Mouse (Mus musculus) limb, embryonic 15.5 days (tissue): ENCODE measurements at regions not wholly inside any gene's neighbourhood (a gene's known extent, or its start where the extent isn't known, plus 50 kb on each side); places are given as distances from the start of the nearest gene placed in this dataset.

Experiments
- ATAC-seq: fragments of 200-750 bp; cut with Nextera tagmentation; 2 replicates; pipeline ENCODE4 v1.8.0; 2017; ENCODE audit warnings: low read depth, moderate TSS enrichment; ENCODE audit not compliant: insufficient number of reproducible peaks, low FRiP score, low TSS enrichment
- H3K27ac ChIP-seq: fragments of 300-500 bp; sonication (generic); 2 replicates; pipeline ENCODE4 v1.5.1; 2015; ENCODE audit warnings: moderate library complexity, mild to moderate bottlenecking, inconsistent platforms
- H3K27me3 ChIP-seq: fragments of 300-500 bp; sonication (generic); 2 replicates; pipeline ENCODE4 v1.6.1; 2015; ENCODE audit warnings: inconsistent platforms
- H3K36me3 ChIP-seq: fragments of 300-500 bp; sonication (generic); 2 replicates; pipeline ENCODE4 v1.6.1; 2015; ENCODE audit warnings: inconsistent platforms
- H3K4me1 ChIP-seq: fragments of 300-500 bp; sonication (generic); 2 replicates; pipeline ENCODE4 v1.6.1; 2015; ENCODE audit warnings: inconsistent platforms
- H3K4me2 ChIP-seq: fragments of 300-500 bp; sonication (generic); 2 replicates; pipeline ENCODE4 v1.6.1; 2015; ENCODE audit warnings: mild to moderate bottlenecking, inconsistent platforms
- H3K4me3 ChIP-seq: fragments of 300-500 bp; sonication (generic); 2 replicates; pipeline ENCODE4 v1.5.1; 2015; ENCODE audit warnings: mild to moderate bottlenecking, inconsistent platforms
- H3K9ac ChIP-seq: fragments of 300-500 bp; sonication (generic); 2 replicates; pipeline ENCODE4 v1.6.1; 2015; ENCODE audit warnings: inconsistent platforms
- H3K9me3 ChIP-seq: fragments of 300-500 bp; sonication (generic); 2 replicates; pipeline ENCODE4 v1.6.1; 2016; ENCODE audit warnings: inconsistent platforms
- WGBS: fragments of 180-500 bp; shearing (Covaris S2); methylation state at CpG from one replicate; pipeline ENCODE4 v1.1.7; 2015; 5-methylcytosine and 5-hydroxymethylcytosine counted together

DNA sequence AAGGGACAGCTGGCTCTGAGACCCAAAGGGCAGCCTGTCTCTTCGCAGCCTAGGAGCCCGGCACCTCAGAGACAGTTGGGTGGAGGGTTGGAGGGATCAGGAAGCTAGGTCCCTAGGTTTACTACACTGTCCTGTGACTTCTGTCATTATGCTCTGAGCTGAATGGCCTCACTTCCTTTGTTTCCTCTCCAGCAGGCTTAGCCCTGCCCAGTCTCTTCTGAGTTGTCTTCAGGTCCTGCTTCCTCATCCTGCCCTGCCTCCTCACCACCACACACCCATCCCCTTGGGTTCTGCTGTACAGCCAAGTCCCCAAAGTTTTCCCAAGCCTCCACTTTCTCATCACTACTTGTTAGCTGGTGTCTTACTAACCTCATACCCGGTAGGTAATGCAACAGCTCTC lies 122.7 kb upstream of the Ccdc122 start:
- Histone ChIP-seq H3K9me3 (no peaks in the 10 kb centered on the region), H3K4me3 (no peak overlapping the region), H3K27me3 (no peaks in the 10 kb centered on the region), H3K27ac (no peak overlapping the region), H3K4me2 (no peak overlapping the region), H3K36me3 (no peaks in the 10 kb centered on the region), H3K9ac (no peak overlapping the region), H3K4me1 (0 out of 2 replicates have a peak, but pooled peaks cover 7% of the 10 kb centered on the region)
- ATAC-seq = no peak
- 77% methylated on average over 3 of the region's 3 CpGs for WGBS

GRCm38 (mm10) chr14:76912301-76913001 lies 124.1 kb upstream of the Ccdc122 start:
- no peak overlapping the region for H3K4me2 ChIP-seq
- no peak overlapping the region for H3K9ac ChIP-seq
- no peak overlapping the region for H3K27ac ChIP-seq
- ATAC-seq = no peak
- no peaks in the 10 kb centered on the region for H3K36me3 ChIP-seq
- H3K27me3 ChIP-seq = no peaks in the 10 kb centered on the region
- H3K9me3 ChIP-seq = no peaks in the 10 kb centered on the region
- WGBS = 38% methylated on average over 8 of the region's 8 CpGs
- no peak overlapping the region for H3K4me3 ChIP-seq
- H3K4me1 ChIP-seq = 0 out of 2 replicates have a peak, but pooled peaks cover 4% of the 10 kb centered on the region

DNA sequence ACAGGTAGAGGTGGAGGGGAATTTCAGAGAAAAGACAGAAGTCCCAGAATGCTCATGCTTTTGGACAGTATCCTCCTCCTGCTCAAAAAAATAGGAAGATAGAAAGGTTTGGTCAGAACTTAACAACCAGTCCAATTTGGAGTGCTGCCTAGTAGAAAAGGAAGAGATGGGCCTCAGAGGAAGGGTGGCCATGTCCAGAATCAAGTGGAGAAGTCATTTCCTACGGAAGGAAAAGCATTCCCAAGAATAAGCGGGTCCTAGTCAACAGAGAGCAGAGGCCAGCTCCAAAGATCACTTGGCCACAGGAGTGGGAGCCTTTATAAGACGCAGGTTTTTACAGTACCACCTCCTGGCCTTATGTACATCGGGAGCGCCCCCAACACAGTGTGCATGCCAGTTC lies 125.3 kb upstream of the Ccdc122 start:
- Histone ChIP-seq H3K4me2 (no peak overlapping the region), H3K4me1 (0 out of 2 replicates have a peak, but pooled peaks cover 4% of the 10 kb centered on the region), H3K36me3 (no peaks in the 10 kb centered on the region), H3K27ac (no peak overlapping the region), H3K9me3 (no peaks in the 10 kb centered on the region), H3K4me3 (no peak overlapping the region), H3K27me3 (no peaks in the 10 kb centered on the region), H3K9ac (no peak overlapping the region)
- WGBS = 84% methylated on average over 5 of the region's 5 CpGs
- ATAC-seq = no peak

GRCm38 (mm10) chr14:76910186-76910585 lies 126.4 kb upstream of the Ccdc122 start:
- no peak for ATAC-seq
- 84% methylated on average over 5 of the region's 5 CpGs for WGBS

DNA sequence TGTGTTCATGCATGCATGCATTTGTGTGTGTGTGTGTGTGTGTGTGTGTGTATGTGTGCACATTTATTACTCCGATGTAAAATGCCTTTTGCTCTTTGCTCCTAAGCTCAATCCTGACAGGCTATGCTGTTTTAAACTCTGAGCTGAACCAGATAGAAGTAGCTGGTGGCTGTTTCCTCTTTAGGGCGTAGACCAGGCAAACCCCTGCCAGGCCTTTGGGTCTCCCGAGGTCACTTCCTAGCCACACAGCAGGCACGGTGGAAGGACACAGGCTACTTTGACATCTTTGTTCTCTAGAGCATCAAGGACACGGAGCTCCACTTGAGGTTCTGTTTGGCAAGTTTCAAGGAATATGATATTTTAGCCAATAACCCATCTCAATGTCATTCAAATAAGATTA lies 128.6 kb upstream of the Ccdc122 start:
- no peaks in the 10 kb centered on the region for H3K27me3 ChIP-seq
- ATAC-seq = no peak
- H3K4me3 ChIP-seq = no peak overlapping the region
- H3K27ac ChIP-seq = no peak overlapping the region
- H3K4me2 ChIP-seq = no peak overlapping the region
- no peaks in the 10 kb centered on the region for H3K36me3 ChIP-seq
- WGBS = 52% methylated on average over 5 of the region's 5 CpGs
- no peaks in the 10 kb centered on the region for H3K9me3 ChIP-seq
- no peak overlapping the region for H3K9ac ChIP-seq
- 0 out of 2 replicates have a peak, but pooled peaks cover 4% of the 10 kb centered on the region for H3K4me1 ChIP-seq

More at GRCm38 (mm10) chr14:76910186-76910585, 126.4 kb upstream of the Ccdc122 start:
- H3K27ac ChIP-seq = no peak overlapping the region
- H3K9me3 ChIP-seq = no peaks in the 10 kb centered on the region
- H3K4me2 ChIP-seq = no peak overlapping the region
- no peak overlapping the region for H3K9ac ChIP-seq
- no peaks in the 10 kb centered on the region for H3K36me3 ChIP-seq
- no peak overlapping the region for H3K4me3 ChIP-seq
- 0 out of 2 replicates have a peak, but pooled peaks cover 4% of the 10 kb centered on the region for H3K4me1 ChIP-seq
- H3K27me3 ChIP-seq = no peaks in the 10 kb centered on the region

DNA sequence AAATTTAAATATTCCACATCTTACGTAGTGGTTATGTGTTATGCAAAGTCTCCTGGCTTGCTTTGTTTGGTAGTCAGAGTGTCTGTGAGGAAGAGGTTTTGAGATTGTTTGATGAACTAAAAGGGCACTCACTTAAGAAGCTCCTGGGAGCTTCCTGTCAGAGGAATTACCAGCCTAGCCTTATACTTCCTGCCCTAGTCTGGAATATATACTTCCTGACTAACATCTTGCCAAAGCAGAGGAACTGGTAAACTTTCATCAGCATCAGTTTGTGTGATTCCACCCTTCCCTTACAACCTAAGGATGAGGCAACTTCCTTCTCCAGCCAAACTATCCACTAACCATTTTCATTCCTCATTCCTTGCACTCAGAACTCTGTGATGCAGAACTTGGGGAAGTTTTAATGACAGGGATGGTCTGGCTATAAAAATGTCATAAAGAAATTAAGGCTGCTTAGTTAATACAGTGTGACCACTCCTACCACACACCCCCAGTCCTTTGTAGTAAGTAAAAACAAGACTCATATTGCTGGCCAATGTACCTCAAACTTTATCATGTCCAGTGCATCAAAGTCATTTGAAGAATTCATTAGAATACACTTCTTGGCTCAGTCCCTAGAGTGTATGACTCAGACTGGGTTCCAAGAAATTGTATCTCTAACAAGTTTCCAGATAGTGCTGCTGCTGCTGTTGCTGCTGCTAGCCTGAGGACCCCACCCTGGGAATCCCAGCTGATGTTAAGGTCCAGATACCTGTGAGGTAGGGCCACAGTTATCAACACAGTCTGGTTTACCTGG lies 133.4 kb upstream of the Ccdc122 start:
- no peaks in the 10 kb centered on the region for H3K36me3 ChIP-seq
- WGBS = 77% methylated on average over 1 of the region's 1 CpGs
- H3K9ac ChIP-seq = no peak overlapping the region
- H3K27ac ChIP-seq = no peak overlapping the region
- no peak overlapping the region for H3K4me3 ChIP-seq
- no peak for ATAC-seq
- no peaks in the 10 kb centered on the region for H3K27me3 ChIP-seq
- no peak overlapping the region for H3K4me2 ChIP-seq
- no peaks in the 10 kb centered on the region for H3K9me3 ChIP-seq
- H3K4me1 ChIP-seq = peaks cover 4% of the 10 kb centered on the region; the same call in 1 of the 2 replicates

GRCm38 (mm10) chr14:76901490-76901889 lies 135.1 kb upstream of the Ccdc122 start:
- no peak for ATAC-seq
- 82% methylated on average over 3 of the region's 3 CpGs for WGBS

GRCm38 (mm10) chr14:76899331-76899730 lies 137.2 kb upstream of the Ccdc122 start:
- no peak for ATAC-seq
- no peaks in the 10 kb centered on the region for H3K27me3 ChIP-seq
- H3K4me2 ChIP-seq = no peak overlapping the region
- no peaks in the 10 kb centered on the region for H3K9me3 ChIP-seq
- no peak overlapping the region for H3K27ac ChIP-seq
- no peak overlapping the region for H3K4me3 ChIP-seq
- H3K4me1 ChIP-seq = peaks cover 4% of the 10 kb centered on the region; the same call in 1 of the 2 replicates
- 35% methylated on average over 3 of the region's 3 CpGs for WGBS
- H3K36me3 ChIP-seq = no peaks in the 10 kb centered on the region
- no peak overlapping the region for H3K9ac ChIP-seq

More at GRCm38 (mm10) chr14:76901490-76901889, 135.1 kb upstream of the Ccdc122 start:
- Histone ChIP-seq H3K4me2 (no peak overlapping the region), H3K27ac (no peak overlapping the region), H3K9ac (no peak overlapping the region), H3K27me3 (no peaks in the 10 kb centered on the region), H3K36me3 (no peaks in the 10 kb centered on the region), H3K4me3 (no peak overlapping the region), H3K9me3 (no peaks in the 10 kb centered on the region), H3K4me1 (peaks cover 4% of the 10 kb centered on the region; the same call in 1 of the 2 replicates)

GRCm38 (mm10) chr14:76887708-76888107 lies 148.9 kb upstream of the Ccdc122 start:
- H3K27ac ChIP-seq = no peak overlapping the region
- WGBS = 38% methylated on average over 3 of the region's 3 CpGs
- no peaks in the 10 kb centered on the region for H3K9me3 ChIP-seq
- no peak overlapping the region for H3K9ac ChIP-seq
- no peak overlapping the region for H3K4me2 ChIP-seq
- H3K27me3 ChIP-seq = no peaks in the 10 kb centered on the region
- H3K4me3 ChIP-seq = no peak overlapping the region
- no peak for ATAC-seq
- H3K4me1 ChIP-seq = peaks cover 22% of the 10 kb centered on the region
- no peaks in the 10 kb centered on the region for H3K36me3 ChIP-seq

DNA sequence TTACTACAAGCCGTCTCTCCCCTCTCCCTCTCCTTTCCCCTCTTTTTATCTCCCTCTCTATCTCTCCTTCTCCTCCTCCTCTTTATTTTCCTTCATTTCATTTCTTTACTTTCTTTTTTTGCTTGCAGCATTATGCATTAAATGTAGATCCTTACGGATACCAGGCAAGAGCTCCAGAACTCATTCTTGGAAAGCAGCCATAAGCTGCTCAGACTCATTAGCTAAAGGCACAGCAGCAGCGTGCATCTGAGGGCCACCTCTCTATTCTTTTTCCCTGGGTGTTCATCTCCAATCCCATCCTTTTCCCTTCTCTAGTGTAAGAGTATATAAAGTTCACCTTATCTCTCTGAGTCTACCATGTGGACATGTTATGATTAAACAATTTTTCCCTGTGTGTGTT lies 149.4 kb upstream of the Ccdc122 start:
- WGBS = 23% methylated on average over 3 of the region's 3 CpGs

GRCm38 (mm10) chr14:76883231-76883651 lies 153.3 kb upstream of the Ccdc122 start:
- no peak for ATAC-seq
- Histone ChIP-seq H3K4me3 (no peak overlapping the region), H3K27ac (peak overlapping the region; percentile 22; the same call in 1 of the 2 replicates), H3K9ac (no peak overlapping the region), H3K36me3 (no peaks in the 10 kb centered on the region), H3K4me1 (peaks cover 24% of the 10 kb centered on the region), H3K9me3 (no peaks in the 10 kb centered on the region), H3K27me3 (no peaks in the 10 kb centered on the region), H3K4me2 (no peak overlapping the region)
- 27% methylated on average over 3 of the region's 3 CpGs for WGBS

More for the DNA sequence above, 149.4 kb upstream of the Ccdc122 start:
- no peak overlapping the region for H3K4me3 ChIP-seq
- H3K4me1 ChIP-seq = peaks cover 26% of the 10 kb centered on the region
- no peaks in the 10 kb centered on the region for H3K27me3 ChIP-seq
- H3K9ac ChIP-seq = no peak overlapping the region
- ATAC-seq = no peak
- no peaks in the 10 kb centered on the region for H3K9me3 ChIP-seq
- no peak overlapping the region for H3K4me2 ChIP-seq
- no peaks in the 10 kb centered on the region for H3K36me3 ChIP-seq
- H3K27ac ChIP-seq = peak overlapping the region; percentile 17; the same call in 1 of the 2 replicates

- no peaks in the 10 kb centered on the region for H3K27me3 ChIP-seq
- ATAC-seq = peak; percentile 19; the same call in 1 of the 2 replicates
- H3K4me2 ChIP-seq = no peak overlapping the region
- no peaks in the 10 kb centered on the region for H3K9me3 ChIP-seq
- WGBS = 20% methylated on average over 5 of the region's 5 CpGs
- no peak overlapping the region for H3K9ac ChIP-seq
- no peaks in the 10 kb centered on the region for H3K36me3 ChIP-seq
- H3K4me1 ChIP-seq = peaks cover 24% of the 10 kb centered on the region
- H3K4me3 ChIP-seq = no peak overlapping the region
- H3K27ac ChIP-seq = peak overlapping the region; percentile 22; the same call in 1 of the 2 replicates
These were observed 153.8 kb upstream of the Ccdc122 start for GRCm38 (mm10) chr14:76882711-76883171.
